Mouse (Mus musculus) ES-Bruce4 (cell line): Measurements from ENCODE around the gene Zfp385b. TPM values are rescaled to one million over a fixed set of nuclear protein-coding genes. Genes with fewer than 3 reads are reported as not detected.

Experiments used
- H3K27ac ChIP-seq: 2 replicates; pipeline ENCODE4 v1.5.1; 2012; ENCODE audit warnings: low read length, inconsistent platforms; ENCODE audit not compliant: insufficient read depth
- H3K27me3 ChIP-seq: 2 replicates; pipeline ENCODE4 v1.6.1; 2012; ENCODE audit warnings: mild to moderate bottlenecking, low read length, inconsistent platforms; ENCODE audit not compliant: control insufficient read depth, poor library complexity, insufficient read depth, severe bottlenecking
- H3K36me3 ChIP-seq: 2 replicates; pipeline ENCODE4 v1.6.1; 2012; ENCODE audit warnings: inconsistent platforms, mild to moderate bottlenecking, low read length, moderate library complexity; ENCODE audit not compliant: control insufficient read depth, poor library complexity, insufficient read depth, severe bottlenecking
- H3K4me1 ChIP-seq: one replicate; pipeline ENCODE4 v1.8.1; 2011; ENCODE audit warnings: low read length; ENCODE audit not compliant: control insufficient read depth, insufficient read depth
- H3K4me3 ChIP-seq: 2 replicates; pipeline ENCODE4 v1.5.1; 2011; ENCODE audit warnings: low read depth, mild to moderate bottlenecking, low read length
- H3K9ac ChIP-seq: 2 replicates; pipeline ENCODE4 v1.6.1; 2012; ENCODE audit warnings: low read depth, mild to moderate bottlenecking, inconsistent platforms; ENCODE audit not compliant: poor library complexity, severe bottlenecking
- H3K9me3 ChIP-seq: replicated peaks from 2 replicates; pipeline ENCODE4 v1.6.1; 2012; ENCODE audit warnings: mild to moderate bottlenecking, low read length, inconsistent platforms; ENCODE audit not compliant: control insufficient read depth, poor library complexity, insufficient read depth, severe bottlenecking
- CTCF ChIP-seq: IDR thresholded peaks from one replicate; pipeline ENCODE4 v1.8.1; 2011; ENCODE audit warnings: low read depth, low read length
- EP300 ChIP-seq: IDR thresholded peaks from 2 replicates; pipeline ENCODE4 v1.6.1; 2011; ENCODE audit warnings: low read depth, low read length; ENCODE audit not compliant: insufficient read depth
- POLR2A ChIP-seq: IDR thresholded peaks from one replicate; pipeline ENCODE4 v1.8.1; 2011; ENCODE audit warnings: low read length; ENCODE audit not compliant: insufficient read depth
- polyA plus RNA-seq: library from polyadenylated mRNA; stranded (reverse); fragments of >200 nt; gene quantifications from 2 replicates; pipeline ENCODE4 v1.2.4, GENCODE M21; 2011; ENCODE audit warnings: low read depth; ENCODE audit not compliant: missing spikeins, insufficient read depth, insufficient read length

Gene Zfp385b
- polyA plus RNA-seq, 1 experiment, result not detected

DNA sequence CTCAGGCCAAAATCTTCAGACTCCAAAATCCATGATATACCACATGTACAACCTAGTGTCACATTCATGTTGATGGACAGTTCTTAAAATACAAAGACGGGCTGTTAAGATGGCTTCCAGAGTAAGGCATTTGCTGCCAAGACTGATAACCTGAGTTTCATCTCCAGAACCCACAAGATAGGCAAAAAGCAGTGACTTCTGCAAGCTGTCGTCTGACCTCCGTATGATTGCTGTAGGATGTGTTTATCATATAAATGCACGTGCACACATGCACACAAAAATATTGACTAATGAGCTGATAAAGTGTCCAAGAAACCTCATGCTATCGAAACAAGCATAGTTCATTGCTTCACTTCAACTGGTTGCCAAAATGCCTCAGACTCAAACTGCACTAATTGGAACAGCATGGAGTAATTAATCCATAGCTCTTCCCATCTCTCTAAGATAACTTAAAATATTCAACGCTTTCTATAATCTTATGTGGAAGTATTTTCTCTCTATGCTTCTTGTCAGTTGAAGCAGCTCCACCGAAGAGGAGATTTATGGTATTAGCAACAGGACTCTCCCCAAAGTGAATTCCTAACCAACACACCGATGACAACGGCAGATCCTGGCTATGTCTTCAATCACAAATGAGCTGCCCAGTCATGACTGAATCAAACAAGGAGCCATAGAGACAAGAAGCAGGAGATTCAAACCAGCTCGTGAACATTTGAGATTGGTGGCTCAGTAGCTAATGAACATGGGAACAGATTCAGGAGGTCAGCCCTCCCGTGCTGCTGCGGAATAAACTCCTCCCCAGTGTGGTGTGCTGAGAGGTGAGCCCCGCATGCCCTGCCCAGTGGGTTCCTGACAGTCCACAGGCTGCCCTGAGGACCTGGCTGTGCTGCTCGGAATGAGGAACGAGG lies 251.7 kb downstream of the Zfp385b start:
- Histone ChIP-seq H3K36me3 (no peaks in the 10 kb centered on the region), H3K4me3 (no peak overlapping the region), H3K27me3 (no peaks in the 10 kb centered on the region), H3K9me3 (no peaks in the 10 kb centered on the region), H3K4me1 (no peaks in the 10 kb centered on the region), H3K27ac (no peak overlapping the region), H3K9ac (no peak overlapping the region)
- TF ChIP-seq POLR2A, result no peak
- no peak for TF ChIP-seq EP300
- no peak for TF ChIP-seq CTCF

- Histone ChIP-seq H3K36me3 (no peaks in the 10 kb centered on the region), H3K4me1 (no peaks in the 10 kb centered on the region), H3K4me3 (no peak overlapping the region), H3K9ac (no peak overlapping the region), H3K27me3 (no peaks in the 10 kb centered on the region), H3K27ac (no peak overlapping the region), H3K9me3 (no peaks in the 10 kb centered on the region)
- TF ChIP-seq POLR2A (no peak), EP300 (no peak), CTCF (no peak)
These were observed 255.7 kb downstream of the Zfp385b start for GRCm38 (mm10) chr2:77563706-77564105.

DNA sequence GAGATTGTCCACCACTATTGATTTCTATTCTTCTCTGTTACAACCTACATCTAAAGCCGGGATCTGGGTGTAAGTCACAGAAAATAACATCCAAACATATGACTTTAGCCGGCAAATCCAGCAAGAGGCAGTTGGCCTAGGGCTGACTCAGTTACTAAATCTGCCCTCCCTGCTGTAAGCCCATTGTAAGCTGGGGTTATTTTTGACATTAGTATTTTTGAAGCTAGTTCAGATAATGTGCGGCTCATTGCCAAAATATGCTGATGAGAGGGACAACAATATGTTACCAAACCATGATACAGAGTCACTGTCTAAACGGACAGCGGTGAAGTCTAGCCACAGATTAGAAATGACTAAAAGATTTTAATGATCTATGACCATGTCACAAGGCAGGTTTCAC lies 257.5 kb downstream of the Zfp385b start:
- H3K9ac ChIP-seq, result no peak overlapping the region
- no peaks in the 10 kb centered on the region for H3K36me3 ChIP-seq
- H3K9me3 ChIP-seq, result no peaks in the 10 kb centered on the region
- H3K4me1 ChIP-seq, result no peaks in the 10 kb centered on the region
- H3K27ac ChIP-seq, result no peak overlapping the region
- no peaks in the 10 kb centered on the region for H3K27me3 ChIP-seq
- no peak overlapping the region for H3K4me3 ChIP-seq
- TF ChIP-seq CTCF, result no peak
- no peak for TF ChIP-seq POLR2A
- no peak for TF ChIP-seq EP300

GRCm38 (mm10) chr2:77556938-77557337 lies 262.5 kb downstream of the Zfp385b start:
- Histone ChIP-seq H3K9me3 (no peaks in the 10 kb centered on the region), H3K4me1 (no peaks in the 10 kb centered on the region), H3K4me3 (no peak overlapping the region), H3K27ac (no peak overlapping the region), H3K9ac (no peak overlapping the region), H3K36me3 (no peaks in the 10 kb centered on the region), H3K27me3 (no peaks in the 10 kb centered on the region)
- TF ChIP-seq EP300 (no peak), POLR2A (no peak), CTCF (no peak)

DNA sequence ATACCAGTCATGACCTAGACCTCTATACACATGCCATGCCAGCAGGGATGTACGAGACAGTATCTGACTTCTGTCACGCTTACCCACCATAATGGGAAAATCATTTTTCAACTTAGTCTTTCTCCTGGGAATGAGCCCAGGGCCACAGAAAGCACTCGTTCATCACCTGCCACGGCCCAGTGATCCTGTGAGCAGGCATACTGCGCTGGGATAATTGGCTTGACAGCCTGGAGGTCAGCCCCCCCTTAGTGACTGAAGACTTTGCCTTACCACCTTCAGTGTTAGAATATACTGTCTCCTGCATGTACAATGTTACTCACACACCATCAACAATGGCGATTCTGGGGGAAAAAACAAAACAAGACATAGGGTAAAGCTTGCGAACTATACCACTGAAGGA lies 263.5 kb downstream of the Zfp385b start:
- Histone ChIP-seq H3K27ac (no peak overlapping the region), H3K4me3 (no peak overlapping the region)
- TF ChIP-seq EP300, result no peak
- no peak for TF ChIP-seq POLR2A
- no peak for TF ChIP-seq CTCF

DNA sequence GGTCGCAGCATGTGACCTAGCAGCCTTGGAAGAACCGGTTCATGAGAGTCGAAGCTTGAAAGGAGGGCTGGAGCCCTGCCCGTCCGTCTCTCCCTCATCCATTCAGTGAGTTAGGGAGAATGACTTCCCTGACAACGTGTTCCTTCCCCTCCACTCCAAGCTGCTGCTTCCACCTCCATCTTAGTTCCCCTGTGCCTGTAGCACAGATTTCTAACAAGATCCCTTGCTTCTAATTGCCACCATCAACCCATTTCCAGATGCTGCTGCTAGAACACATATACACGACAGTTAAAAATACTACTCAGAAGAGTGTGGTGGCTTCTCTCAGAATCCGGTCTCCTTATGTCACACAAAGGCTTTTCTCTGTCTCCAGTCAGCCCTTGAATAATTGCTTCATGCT lies 266.8 kb downstream of the Zfp385b start:
- no peak overlapping the region for H3K27ac ChIP-seq
- no peaks in the 10 kb centered on the region for H3K36me3 ChIP-seq
- TF ChIP-seq CTCF (no peak), EP300 (no peak), POLR2A (no peak)
- no peaks in the 10 kb centered on the region for H3K9me3 ChIP-seq
- H3K27me3 ChIP-seq, result no peaks in the 10 kb centered on the region
- H3K4me1 ChIP-seq, result no peaks in the 10 kb centered on the region
- no peak overlapping the region for H3K4me3 ChIP-seq
- H3K9ac ChIP-seq, result no peak overlapping the region

More for the DNA sequence above, 263.5 kb downstream of the Zfp385b start:
- Histone ChIP-seq H3K36me3 (no peaks in the 10 kb centered on the region), H3K9me3 (no peaks in the 10 kb centered on the region), H3K4me1 (no peaks in the 10 kb centered on the region), H3K27me3 (no peaks in the 10 kb centered on the region), H3K9ac (no peak overlapping the region)
